20 mouse cellular contexts compared by ENCODE assay signal in the genomic region with DNA sequence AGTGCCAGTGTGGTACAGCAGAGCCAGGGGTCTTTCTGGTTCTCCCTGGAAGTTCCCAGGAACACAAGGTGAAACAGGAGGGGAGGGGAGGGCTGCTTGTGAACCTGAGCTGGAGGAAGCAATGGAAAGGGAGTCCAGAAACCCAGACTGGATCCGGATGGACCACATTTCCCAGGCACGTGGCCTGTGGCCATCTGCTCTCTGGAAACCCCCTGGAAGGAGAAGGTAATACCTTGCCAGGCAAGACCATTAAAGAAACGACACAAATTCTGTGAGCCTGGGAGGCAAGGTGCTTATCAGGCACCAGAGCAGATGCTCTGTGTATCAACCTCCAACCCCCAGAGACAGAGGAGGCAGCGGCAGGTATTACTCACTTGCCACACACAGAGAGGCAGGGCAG. TPM values are rescaled to one million over a fixed set of nuclear protein-coding genes. Genes with fewer than 3 reads are reported as not detected.
DNase-seq lines count a peak whose midpoint lies in the region; TF ChIP-seq lines count a peak whose summit lies in the region.
"Had no signal": no experiment of that assay in that cellular context is flagged by ENCODE, and none has a peak within 500 bp of the region (broad histone marks: within the 10 kb centered on the region; RNA-seq: fewer than 3 reads in every experiment).

No protein-coding gene starts in this region.

- H3K4me3 ChIP-seq in kidney, adult 2 months (ENCODE audit: insufficient read depth, low read depth, low read length) = no peak overlapping the region
- no peak overlapping the region; the same call in 1 of the 2 replicates for H3K4me3 ChIP-seq in small intestine, adult 2 months (ENCODE audit: low read depth, low read length)
- H3K4me3 ChIP-seq: embryonic facial prominence, embryonic 12.5 days; forebrain, embryonic 13.5 days; layer of hippocampus, adult 2 months had no signal

- no peak for TF ChIP-seq CTCF in kidney, adult 2 months (conservative IDR thresholded peaks at IDR 0.05; ENCODE audit: insufficient read depth, insufficient read length, low read depth, low read length)
- no peak for TF ChIP-seq CTCF in small intestine, adult 2 months (IDR thresholded peaks at IDR 0.05; ENCODE audit: extremely low read depth, insufficient read length, insufficient replicate concordance, low read depth, low read length)

- H3K36me3 ChIP-seq in kidney, adult 2 months (ENCODE audit: control insufficient read depth, insufficient read depth, low read length) = no peaks in the 10 kb centered on the region
- no peaks in the 10 kb centered on the region for H3K36me3 ChIP-seq in small intestine, adult 2 months (ENCODE audit: control insufficient read depth, insufficient read depth, low read length)
- H3K36me3 ChIP-seq: embryonic facial prominence, embryonic 12.5 days; G1E had no signal

- no peak for DNase-seq in kidney, adult 2 months
- no peak for DNase-seq in kidney, adult 8-10 months
- DNase-seq in cerebellum, adult 11-12 months = peak; percentile 93
- peak; percentile 93 for DNase-seq in cerebellum, adult 9-10 months
- DNase-seq in embryo, embryonic 11 days = no peak
- no peak for DNase-seq in layer of hippocampus, postnatal 36 days
- DNase-seq: B cell, adult 2 months; heart, postnatal 36 days; kidney, adult 11 months; kidney, postnatal 14 days; lung, postnatal 4 days; midbrain, embryonic 14.5 days; retina, postnatal 1 day; right cerebral cortex, postnatal 25 days; thymus, postnatal 25 days had no signal

- peaks cover 7% of the 10 kb centered on the region for H3K4me1 ChIP-seq in kidney, adult 2 months (ENCODE audit: control insufficient read depth, insufficient read depth, low read length)
- H3K4me1 ChIP-seq in small intestine, adult 2 months (ENCODE audit: control insufficient read depth, insufficient read depth, insufficient read length, low read length) = peaks cover 65% of the 10 kb centered on the region
- H3K4me1 ChIP-seq: embryonic facial prominence, embryonic 12.5 days; forebrain, embryonic 13.5 days had no signal

- 0 out of 2 replicates have a peak overlapping the region, but pooled peaks have one; percentile 8 for H3K27ac ChIP-seq in kidney, adult 2 months (ENCODE audit: insufficient read depth, low read depth, low read length)
- peak overlapping the region; percentile 42 for H3K27ac ChIP-seq in small intestine, adult 2 months (ENCODE audit: insufficient read depth, low read depth, low read length)
- H3K27ac ChIP-seq: embryonic facial prominence, embryonic 12.5 days; forebrain, embryonic 13.5 days; layer of hippocampus, adult 2 months had no signal

- no peaks in the 10 kb centered on the region for H3K27me3 ChIP-seq in kidney, adult 2 months (replicated peaks; ENCODE audit: control insufficient read depth, insufficient read depth, low read length)
- H3K27me3 ChIP-seq in small intestine, adult 2 months (ENCODE audit: control insufficient read depth, insufficient read depth, low read length) = no peaks in the 10 kb centered on the region

- no peak for TF ChIP-seq POLR2A in kidney, adult 2 months (IDR thresholded peaks at IDR 0.05; ENCODE audit: low read depth, low read length)
- no peak; the same call in 1 of the 2 replicates for TF ChIP-seq POLR2A in small intestine, adult 2 months (IDR thresholded peaks at IDR 0.05; ENCODE audit: low read depth, low read length)

- WGBS in kidney, adult 2 months = 69% methylated on average over 4 of the region's 4 CpGs
- WGBS in small intestine, adult 2 months = 24% methylated on average over 4 of the region's 4 CpGs

RNA-seq across cellular contexts. Expression of gene Epb41l4b, which starts 8.7 kb away (rescaled TPM):
- 15.8 and 17.9 TPM in 2 replicates for polyA plus RNA-seq in kidney, adult 2 months (2012; rRNA removed)
- 32.6 and 81.4 TPM in 2 replicates for polyA plus RNA-seq in small intestine, adult 2 months (2012; rRNA removed)
- total RNA-seq in layer of hippocampus, postnatal 36 days (2021) = 10 to 100 TPM; 20.4 to 23.5 TPM
- polyA plus RNA-seq: G1E had no signal

Comparison
In these comparisons a context has a peak if more than half of its experiments do, and no peak if none do; other contexts are left out.
1. DNase-seq: peak in cerebellum, adult 11-12 months (single experiment) and cerebellum, adult 9-10 months (single experiment); none in kidney, adult 2 months (single experiment), kidney, adult 8-10 months (0 of 2), embryo, embryonic 11 days (single experiment) and layer of hippocampus, postnatal 36 days (0 of 2).